Mouse (Mus musculus) kidney, postnatal 10 days (tissue): ENCODE data around the gene Gm17124.
"Not testable (repeated sequence)": the region's sequence is repeated elsewhere in the genome, so short reads cannot be mapped to it uniquely, and the experiment has no call there.

Source experiments
- DNase-seq: peaks from one replicate; pipeline ENCODE4 v3.0.0; 2021; ENCODE audit warnings: mixed read lengths

Gm17124 gene

GRCm38 (mm10) chr14:42599782-42600181 is at the start of gene Gm17124:
Gene Gm17124, minus strand, starts transcription at chr14:42599882.
- DNase-seq, result not testable (repeated sequence)

DNA sequence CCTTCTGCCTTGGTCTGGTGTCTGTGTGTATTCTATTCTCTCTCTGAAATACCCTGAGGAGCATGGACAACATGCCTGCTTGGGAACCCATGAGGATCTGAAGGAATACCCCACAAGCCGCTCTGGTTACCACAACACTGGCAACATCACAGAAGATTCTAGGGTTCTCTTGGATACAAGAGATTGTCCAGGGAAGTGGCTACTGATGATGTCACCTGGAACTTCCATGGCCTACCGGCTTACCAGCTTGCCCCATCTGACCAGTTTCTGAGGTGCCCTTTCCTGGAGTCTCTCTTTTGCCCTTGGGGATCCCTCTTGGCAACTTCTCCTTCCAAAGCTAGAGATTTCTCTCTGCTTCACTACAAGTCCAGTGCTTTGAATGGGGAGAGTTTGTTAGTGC is 42.1 kb upstream of the Gm17124 start, which contains the start of gene Gm3633:
Gene Gm3633 (minus strand): TSS at position 101 of the 400 bp plus-strand sequence.
- not testable (repeated sequence) for DNase-seq
